Mouse (Mus musculus): ENCODE measurements around the gene Mc3r.

Gene Mc3r

GRCm38 (mm10) chr2:172248106-172248764 lies at the start of gene Mc3r:
Mc3r (plus strand) TSS chr2:172248492.
- DNase-seq (ENCODE audit: low spot score), result no peak

GRCm38 (mm10) chr2:172201998-172202780 lies 46.1 kb upstream of the Mc3r start:
- DNase-seq (ENCODE audit: low spot score), result no peak

DNA sequence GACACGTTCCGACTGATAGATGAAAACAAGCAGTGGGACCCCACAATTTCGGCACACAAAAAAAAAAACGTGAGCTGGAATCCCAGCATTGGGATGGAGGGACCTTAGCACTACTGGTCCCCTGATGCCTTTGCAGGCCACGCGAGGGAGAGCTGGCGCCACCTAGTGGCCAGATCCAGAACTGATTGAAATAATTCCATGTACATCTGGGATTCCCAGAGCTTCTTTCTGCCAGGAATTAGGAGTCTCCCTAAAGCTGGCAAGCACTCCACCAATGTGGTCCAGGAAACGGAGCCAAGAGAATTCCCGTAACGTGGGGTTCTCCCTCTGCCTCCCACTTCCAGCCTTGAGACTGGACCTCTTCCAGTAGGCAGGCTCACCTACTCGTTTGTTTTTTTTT lies 41.3 kb upstream of the Mc3r start:
- DNase-seq (ENCODE audit: low spot score), result peak; percentile 34

DNA sequence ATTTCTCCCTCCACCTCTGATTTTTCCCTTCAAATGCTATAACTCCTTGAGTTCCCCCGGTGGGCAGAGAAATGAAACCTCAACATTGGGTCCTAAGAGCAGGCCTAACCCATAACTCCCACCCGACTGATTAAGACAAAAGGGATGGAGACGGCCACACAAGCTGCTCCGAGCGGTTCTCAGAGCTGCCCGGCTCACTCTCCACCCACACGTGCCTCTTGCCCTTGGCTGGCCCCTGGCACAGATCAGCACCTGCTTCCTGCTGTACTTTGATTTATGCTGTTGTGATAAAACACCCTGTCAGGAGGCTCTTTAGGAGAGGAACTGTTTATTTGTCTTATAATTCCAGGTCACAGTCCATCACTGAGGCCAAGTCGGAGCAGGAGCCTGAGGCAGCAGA lies 34.8 kb upstream of the Mc3r start:
- no peak for DNase-seq (ENCODE audit: low spot score)

- no peak for DNase-seq (ENCODE audit: low spot score)
Measured at GRCm38 (mm10) chr2:172214336-172214735, 34.0 kb upstream of the Mc3r start.

GRCm38 (mm10) chr2:172215508-172216162 lies 32.7 kb upstream of the Mc3r start:
- no peak for DNase-seq (ENCODE audit: low spot score)

DNA sequence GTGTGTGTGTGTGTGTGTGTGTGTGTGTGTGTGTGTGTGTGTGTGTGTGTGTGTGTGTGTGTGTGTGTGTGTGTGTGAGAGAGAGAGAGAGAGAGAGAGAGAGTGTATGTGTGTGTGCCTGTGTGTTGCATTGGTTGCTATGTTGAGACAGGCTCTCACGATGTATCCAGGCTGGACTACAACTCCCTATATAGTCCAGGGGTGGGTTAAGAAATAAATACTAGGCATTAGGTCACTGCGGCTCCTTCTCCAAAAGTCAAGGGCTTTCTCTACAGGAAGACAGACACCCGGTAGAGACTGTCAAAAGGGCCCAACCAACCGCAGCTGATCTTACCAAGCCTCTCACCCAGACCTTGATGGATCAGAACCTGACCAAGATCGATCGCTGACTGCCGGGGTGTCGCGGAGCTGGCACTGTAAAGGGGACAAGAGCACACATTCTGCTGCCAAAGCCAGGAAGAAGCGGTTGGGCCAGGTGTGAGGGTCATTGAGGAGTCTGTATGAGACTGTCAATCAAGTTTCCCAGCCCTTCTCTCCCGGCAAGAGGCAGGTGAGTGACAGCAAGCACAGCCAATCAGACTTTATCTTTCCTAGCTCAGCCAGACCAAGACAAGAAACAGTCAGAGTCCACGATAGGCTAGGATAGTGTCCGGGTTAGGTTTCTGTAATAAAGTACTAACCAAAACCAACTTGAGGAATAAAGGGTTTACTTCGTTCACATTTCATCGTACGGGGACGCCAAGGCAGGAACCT lies 32.0 kb upstream of the Mc3r start:
- no peak for DNase-seq (ENCODE audit: low spot score)

GRCm38 (mm10) chr2:172217886-172218285 lies 30.4 kb upstream of the Mc3r start:
- DNase-seq (ENCODE audit: low spot score), result no peak

DNA sequence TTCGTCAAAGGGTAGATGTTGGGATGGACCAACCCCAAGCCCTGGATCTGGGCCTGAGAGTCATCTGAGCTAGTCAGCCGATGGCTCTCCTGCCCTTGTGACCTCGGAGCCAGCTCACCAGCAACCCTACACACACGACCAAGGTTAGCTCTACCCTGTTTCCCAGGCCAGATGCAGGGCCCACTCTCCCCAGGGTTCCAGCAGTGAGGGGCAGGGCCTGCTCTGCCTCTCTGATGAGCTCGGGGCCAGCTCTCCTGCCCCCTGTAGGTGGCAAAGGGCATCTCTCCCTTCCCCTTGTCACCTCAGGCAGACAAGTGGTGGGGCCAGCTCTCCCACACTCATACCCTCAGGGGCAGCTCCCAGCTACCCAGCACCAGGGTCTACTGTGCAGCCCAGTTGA lies 29.1 kb upstream of the Mc3r start:
- no peak for DNase-seq (ENCODE audit: low spot score)

DNA sequence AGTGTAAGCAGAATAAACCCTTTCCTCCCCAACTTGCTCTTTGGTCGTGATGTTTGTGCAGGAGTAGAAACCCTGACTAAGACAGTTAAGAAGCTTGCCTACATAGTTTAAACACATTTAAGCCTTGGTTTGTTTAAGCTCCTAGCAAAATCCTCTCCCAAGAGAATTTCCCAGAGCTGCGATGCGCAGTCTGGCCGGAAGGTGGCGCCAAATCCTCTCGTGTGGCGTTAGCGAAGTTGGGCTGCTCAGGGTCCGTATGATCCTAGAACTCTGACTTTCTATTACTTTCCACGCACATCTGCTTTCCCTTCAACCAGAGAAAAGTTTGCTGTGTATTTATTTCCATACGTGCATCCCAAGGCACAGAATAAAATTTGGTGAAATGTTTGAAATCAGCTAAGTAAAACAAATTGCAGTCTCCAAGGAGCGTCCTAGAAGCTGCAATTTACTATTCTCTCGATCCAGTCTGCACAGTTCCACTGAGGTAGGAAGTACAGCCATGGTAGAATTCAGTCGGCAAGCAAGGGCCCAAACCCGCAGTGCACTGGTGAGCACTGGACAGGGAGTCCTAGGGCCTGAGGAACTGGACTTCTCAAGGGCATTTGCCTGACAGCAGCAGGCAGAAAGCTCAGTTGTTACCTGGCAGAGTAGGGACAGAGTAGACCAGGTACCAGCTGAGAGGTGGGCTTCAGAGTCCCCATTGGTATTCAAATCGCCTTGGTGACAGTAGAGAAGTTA lies 26.5 kb upstream of the Mc3r start:
- no peak for DNase-seq (ENCODE audit: low spot score)

GRCm38 (mm10) chr2:172222394-172222785 lies 25.9 kb upstream of the Mc3r start:
- DNase-seq (ENCODE audit: low spot score), result no peak

- DNase-seq (ENCODE audit: low spot score), result no peak
Measured at GRCm38 (mm10) chr2:172222891-172223290, 25.4 kb upstream of the Mc3r start.

DNA sequence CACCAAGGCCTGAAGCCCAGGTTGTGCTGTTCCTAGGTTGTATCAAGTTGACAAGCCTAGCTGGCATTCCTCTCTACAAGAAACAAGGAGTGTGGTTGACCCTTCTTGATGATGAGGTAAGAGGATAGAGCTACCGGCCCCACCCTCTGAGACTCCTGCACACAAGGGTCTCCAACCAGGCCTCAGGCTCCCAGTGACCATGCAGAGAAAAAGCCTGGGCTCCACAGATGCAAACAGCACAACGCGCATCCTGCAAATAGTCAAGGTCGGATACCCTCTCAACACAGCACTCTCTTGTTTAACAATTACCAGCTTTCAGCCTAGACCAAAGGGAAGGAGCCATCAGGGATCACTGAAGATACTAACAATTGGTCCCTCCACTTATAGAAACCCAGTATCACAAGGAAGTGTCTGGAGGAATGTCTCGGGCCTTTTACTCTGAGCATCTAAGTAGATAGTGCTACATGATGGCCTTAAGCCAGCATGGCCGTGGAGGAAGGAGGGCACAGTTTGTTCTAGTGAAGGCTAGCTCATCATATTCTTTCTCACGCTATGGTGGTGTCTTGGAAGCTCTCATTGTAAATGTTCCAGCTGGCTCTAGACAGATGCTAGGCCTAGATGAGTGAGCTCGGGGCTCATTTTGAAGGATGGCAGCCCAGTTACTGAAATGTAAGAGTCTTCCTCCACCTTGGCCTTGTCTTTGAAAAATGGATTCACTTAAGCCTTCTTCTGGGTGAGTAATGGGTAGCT lies 24.7 kb upstream of the Mc3r start:
- no peak for DNase-seq (ENCODE audit: low spot score)

- DNase-seq (ENCODE audit: low spot score), result no peak
Measured at GRCm38 (mm10) chr2:172226945-172227344, 21.3 kb upstream of the Mc3r start.

DNA sequence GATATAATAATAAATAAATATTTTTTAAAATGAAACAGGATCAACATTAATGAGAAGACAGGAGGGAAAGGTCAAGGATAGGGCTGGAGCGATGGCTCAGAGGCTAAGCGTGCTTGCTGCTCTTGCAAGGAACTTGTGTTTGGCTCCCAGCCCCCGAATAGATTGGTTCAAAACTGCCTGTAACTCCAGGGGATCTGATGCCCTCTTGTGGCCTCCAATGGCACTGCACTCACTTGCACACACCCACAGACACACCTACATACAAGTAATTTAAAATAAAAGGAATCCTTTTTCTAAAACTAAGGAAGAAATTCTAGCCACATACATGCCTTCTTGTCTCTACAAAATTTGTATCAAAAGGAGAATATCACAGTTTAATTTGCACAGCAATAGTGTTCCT lies 20.5 kb upstream of the Mc3r start:
- no peak for DNase-seq (ENCODE audit: low spot score)

DNA sequence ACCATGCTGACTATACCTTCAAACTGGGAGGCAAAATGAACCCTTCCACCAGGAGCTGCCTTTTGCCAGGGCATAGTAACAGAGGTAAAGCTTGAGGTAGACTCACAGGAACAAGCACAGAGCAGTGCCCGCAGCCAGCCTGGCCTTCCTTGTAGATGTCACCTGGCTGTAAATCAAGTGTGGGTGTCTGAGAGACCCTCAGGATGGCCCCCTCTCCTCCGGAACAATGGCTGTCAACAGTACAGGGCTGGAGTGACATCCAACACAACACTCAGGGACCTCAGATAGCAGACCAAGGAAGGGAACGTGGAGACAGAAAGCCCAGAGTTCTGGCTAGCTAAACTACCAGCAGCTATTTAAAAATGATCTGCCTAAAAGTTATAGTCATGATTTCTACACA lies 19.1 kb upstream of the Mc3r start:
- no peak for DNase-seq (ENCODE audit: low spot score)

DNA sequence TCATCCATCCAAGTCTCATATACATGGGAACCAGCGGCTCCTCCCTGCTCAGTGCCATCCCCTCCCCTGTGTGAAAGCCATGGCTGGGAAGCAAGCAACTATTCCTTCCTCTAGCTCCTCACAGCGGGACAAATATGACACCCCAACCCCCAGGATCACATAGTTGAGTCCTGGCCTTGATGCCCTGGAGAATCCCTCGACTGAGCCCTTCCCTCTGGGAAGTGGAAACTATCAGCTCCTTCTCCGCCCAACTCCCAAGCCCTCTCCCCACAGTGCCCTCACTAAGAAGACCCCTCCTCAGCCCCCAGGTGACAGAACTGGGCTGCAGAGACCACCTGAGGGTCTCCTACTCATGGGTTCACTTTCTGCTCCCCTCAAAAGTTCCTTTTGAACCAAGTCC lies 18.2 kb upstream of the Mc3r start:
- no peak for DNase-seq (ENCODE audit: low spot score)

DNA sequence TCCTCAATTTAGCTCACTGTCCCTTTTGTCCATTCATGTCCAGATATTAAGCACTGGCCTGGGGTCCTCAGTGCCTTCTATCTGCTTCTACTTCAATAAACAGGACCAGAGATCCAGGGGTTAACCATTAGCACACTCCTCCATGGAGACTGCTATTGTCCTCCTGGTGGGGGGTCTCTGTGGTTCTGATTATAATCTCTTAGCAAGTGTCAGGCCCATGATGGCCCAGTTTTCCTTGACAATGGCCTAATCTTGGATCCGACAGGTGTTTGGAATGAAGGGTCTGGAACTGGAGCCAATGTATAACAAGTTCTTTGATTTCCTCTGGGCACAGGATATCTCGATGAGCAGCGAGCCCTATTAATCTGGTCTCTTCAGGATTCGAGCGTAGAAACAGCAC lies 10.1 kb upstream of the Mc3r start:
- DNase-seq (ENCODE audit: low spot score), result no peak

GRCm38 (mm10) chr2:172241031-172241430 lies 7.3 kb upstream of the Mc3r start:
- peak; percentile 10 for DNase-seq (ENCODE audit: low spot score)

GRCm38 (mm10) chr2:172245497-172245896 lies 2.8 kb upstream of the Mc3r start:
- no peak for DNase-seq (ENCODE audit: low spot score)

- no peak for DNase-seq (ENCODE audit: low spot score)
Measured at GRCm38 (mm10) chr2:172249336-172249735, 1.0 kb downstream of the Mc3r start.

Measured in ovary, adult 18-20 months (tissue).